19 mouse cellular contexts compared by ENCODE assay signal in genomic region chr11:5858723-5859122, GRCm38 (mm10). TPM values are rescaled to one million over a fixed set of nuclear protein-coding genes. Genes with fewer than 3 reads are reported as not detected.
A peak's percentile ranks its signal among the peaks of the same experiment; 100 is the strongest.
DNase-seq lines count a peak whose midpoint lies in the region; ATAC-seq and TF ChIP-seq lines count a peak whose summit lies in the region.
"Had no signal": no experiment of that assay in that cellular context is flagged by ENCODE, and none has a peak within 500 bp of the region (broad histone marks: within the 10 kb centered on the region; RNA-seq: fewer than 3 reads in every experiment).

No protein-coding gene starts in this region.

- H3K9me3 ChIP-seq in forebrain, postnatal 0 days (ENCODE audit: low read length): no peaks in the 10 kb centered on the region
- no peaks in the 10 kb centered on the region for H3K9me3 ChIP-seq in forebrain, embryonic 13.5 days (replicated peaks)
- H3K9me3 ChIP-seq in MEL (replicated peaks; ENCODE audit: insufficient read depth, low read length): no peaks in the 10 kb centered on the region
- H3K9me3 ChIP-seq: heart, embryonic 10.5 days; liver, embryonic 13.5 days had no signal

- TF ChIP-seq POLR2A in MEL (IDR thresholded peaks at IDR 0.05; ENCODE audit: control insufficient read depth in 1 of 2, insufficient read depth in 1 of 2, low read depth in 1 of 2, low read length in 2 of 2, poor library complexity in 1 of 2): no peak

- peak; percentile 13; the same call in 1 of the 2 replicates for TF ChIP-seq RAD21 in MEL (IDR thresholded peaks at IDR 0.05; ENCODE audit: low read depth, low read length)

- no peaks in the 10 kb centered on the region for H3K79me2 ChIP-seq in MEL (ENCODE audit: control insufficient read depth, insufficient read depth, low read length, poor library complexity)

- no peak overlapping the region for H3K4me3 ChIP-seq in forebrain, postnatal 0 days (ENCODE audit: low read depth, low read length)
- no peak overlapping the region for H3K4me3 ChIP-seq in forebrain, embryonic 13.5 days
- no peak overlapping the region for H3K4me3 ChIP-seq in left cerebral cortex, adult 2 months
- no peak overlapping the region for H3K4me3 ChIP-seq in MEL (ENCODE audit: control insufficient read depth in 1 of 2, insufficient read depth in 1 of 2, low read depth in 2 of 2, low read length in 2 of 2)
- H3K4me3 ChIP-seq: heart, embryonic 10.5 days; liver, embryonic 13.5 days had no signal

- TF ChIP-seq CTCF in forebrain, postnatal 0 days (IDR thresholded peaks at IDR 0.05; ENCODE audit: low read depth): peak; percentile 20
- peak; percentile 20 for TF ChIP-seq CTCF in left cerebral cortex, adult 2 months (IDR thresholded peaks at IDR 0.05)
- TF ChIP-seq CTCF in MEL (IDR thresholded peaks at IDR 0.05 in 2 of 3, conservative IDR thresholded peaks at IDR 0.05 in 1 of 3; ENCODE audit: control insufficient read depth in 1 of 3, insufficient read depth in 1 of 3, low read depth in 2 of 3, low read length in 3 of 3, poor library complexity in 1 of 3, severe bottlenecking in 1 of 3): peak; percentile 55 to 73 (median 60)

- no peak overlapping the region for H3K4me2 ChIP-seq in forebrain, postnatal 0 days (ENCODE audit: low read depth)
- H3K4me2 ChIP-seq in forebrain, embryonic 13.5 days: no peak overlapping the region
- H3K4me2 ChIP-seq: liver, embryonic 13.5 days had no signal

- intact Hi-C loops in left cerebral cortex, adult 2 months (cut with DNase I): no loop called here
- intact Hi-C loops in left cerebral cortex, postnatal 36 days (cut with DNase I): no loop called here
- intact Hi-C loops in gastrocnemius, postnatal 14 days (cut with DNase I; ENCODE audit: low total_unique reads): no loop called here

- peaks cover 12% of the 10 kb centered on the region for H3K27me3 ChIP-seq in forebrain, postnatal 0 days (ENCODE audit: insufficient read depth, low read length)
- H3K27me3 ChIP-seq in forebrain, embryonic 13.5 days: peaks cover 43% of the 10 kb centered on the region
- peaks cover 0 to 3% of the 10 kb centered on the region in 2 experiments; a peak in 2 of 4 replicates for H3K27me3 ChIP-seq in MEL (ENCODE audit: control insufficient read depth in 1 of 2, insufficient read depth in 2 of 2, low read length in 2 of 2)

- H3K27ac ChIP-seq in forebrain, postnatal 0 days (ENCODE audit: low read depth, low read length): no peak overlapping the region
- no peak overlapping the region for H3K27ac ChIP-seq in forebrain, embryonic 13.5 days
- H3K27ac ChIP-seq in left cerebral cortex, adult 2 months: no peak overlapping the region
- no peak overlapping the region for H3K27ac ChIP-seq in MEL (ENCODE audit: control insufficient read depth, low read depth, low read length)
- H3K27ac ChIP-seq: heart, embryonic 10.5 days; liver, embryonic 13.5 days had no signal

- TF ChIP-seq EP300 in MEL (IDR thresholded peaks at IDR 0.05; ENCODE audit: low read depth in 1 of 2, low read length in 2 of 2): no peak

- no peaks in the 10 kb centered on the region for H3K4me1 ChIP-seq in forebrain, postnatal 0 days (ENCODE audit: insufficient read depth)
- H3K4me1 ChIP-seq in forebrain, embryonic 13.5 days: peaks cover 16% of the 10 kb centered on the region
- H3K4me1 ChIP-seq in MEL (ENCODE audit: control insufficient read depth in 1 of 2, insufficient read depth in 2 of 2, low read length in 2 of 2): no peaks in the 10 kb centered on the region

- H3K36me3 ChIP-seq in forebrain, postnatal 0 days (ENCODE audit: insufficient read depth): no peaks in the 10 kb centered on the region
- no peaks in the 10 kb centered on the region for H3K36me3 ChIP-seq in forebrain, embryonic 13.5 days (ENCODE audit: poor library complexity, severe bottlenecking)
- H3K36me3 ChIP-seq in MEL (ENCODE audit: control insufficient read depth in 1 of 2, insufficient read depth in 2 of 2, low read length in 2 of 2): no peaks in the 10 kb centered on the region
- H3K36me3 ChIP-seq: liver, embryonic 13.5 days had no signal

- DNase-seq in forebrain, postnatal 0 days: no peak
- no peak for DNase-seq in left cerebral cortex, adult 2 months (ENCODE audit: extremely low spot score in 1 of 2, low spot score in 2 of 2)
- no peak for DNase-seq in left cerebral cortex, postnatal 36 days (ENCODE audit: low spot score in 2 of 2)
- DNase-seq in A20 (ENCODE audit: low read depth, low spot score) (peak; percentile 25), MEL (ENCODE audit: low read depth, low spot score) (peak; percentile 52)
- no peak for DNase-seq in adrenal gland, adult 18-20 months (ENCODE audit: low spot score in 2 of 2)
- no peak for DNase-seq in gastrocnemius, postnatal 14 days
- DNase-seq: adrenal gland, postnatal 14 days; kidney, adult 11 months; liver, embryonic 13.5 days had no signal

- no peak for ATAC-seq in forebrain, postnatal 0 days
- no peak for ATAC-seq in forebrain, embryonic 13.5 days
- ATAC-seq: forebrain, embryonic 14.5 days had no signal

- 81% methylated on average over 1 of the region's 1 CpGs for WGBS in forebrain, postnatal 0 days
- WGBS in forebrain, embryonic 13.5 days: 60% methylated on average over 1 of the region's 1 CpGs

- no peak overlapping the region for H3K9ac ChIP-seq in forebrain, postnatal 0 days
- H3K9ac ChIP-seq in forebrain, embryonic 13.5 days: no peak overlapping the region
- H3K9ac ChIP-seq in MEL (ENCODE audit: control insufficient read depth, low read depth, low read length, poor library complexity, severe bottlenecking): no peak overlapping the region
- H3K9ac ChIP-seq: liver, embryonic 13.5 days had no signal

TF ChIP-seq in MEL, 35 proteins besides CTCF, POLR2A, EP300 and RAD21:
- no peak for TF ChIP-seq CHD1 (IDR thresholded peaks at IDR 0.05; ENCODE audit: low read depth, low read length)
- TF ChIP-seq SMC3 (IDR thresholded peaks at IDR 0.05; ENCODE audit: low read depth, low read length): peak; percentile 41

RNA-seq across cellular contexts. Expression of gene Aebp1, which starts 3.0 kb away (rescaled TPM):
- 9.8 and 14.9 TPM in 2 replicates for total RNA-seq in forebrain, postnatal 0 days (2014; rRNA removed)
- polyA plus RNA-seq in forebrain, postnatal 0 days (2015; fragmentation: Nextera tagmentation; extraction: Ambion mirVana): 15.9 and 19.8 TPM in 2 replicates
- 5.5 and 6.0 TPM in 2 replicates for polyA plus RNA-seq in forebrain, embryonic 13.5 days (2015; fragmentation: Nextera tagmentation; extraction: Ambion mirVana)
- 10 to 100 TPM; 16.5 to 22.8 TPM for total RNA-seq in left cerebral cortex, adult 2 months (2021)
- total RNA-seq in left cerebral cortex, postnatal 36 days (2021): 10 to 100 TPM; 12.4 to 19.1 TPM
- not detected in 2 replicates for total RNA-seq in MEL (2012; rRNA removed)
- polyA plus RNA-seq in MEL (2012; ENCODE audit: insufficient read depth in 1 of 2, insufficient read length in 2 of 2, low read depth in 1 of 2, low replicate concordance in 2 of 2, missing spikeins in 1 of 2): under 1 TPM in 1 of 2 experiments, not detected in 1; 0.10 TPM
- 100 to 1,000 TPM; 245 to 387 TPM for total RNA-seq in adrenal gland, adult 18-20 months (2021)
- total RNA-seq in gastrocnemius, postnatal 14 days (2021): 10 to 100 TPM; 30.0 to 33.4 TPM
- total RNA-seq: common myeloid progenitor, adult 5-6 weeks; megakaryocyte progenitor cell, adult 5-6 weeks had no signal

RNA-seq across cellular contexts. Expression of gene Pold2, which starts 19.4 kb away (rescaled TPM):
- total RNA-seq in forebrain, postnatal 0 days (2014; rRNA removed): 20.4 and 29.0 TPM in 2 replicates
- 48.0 and 51.3 TPM in 2 replicates for polyA plus RNA-seq in forebrain, postnatal 0 days (2015; fragmentation: Nextera tagmentation; extraction: Ambion mirVana)
- polyA plus RNA-seq in forebrain, embryonic 13.5 days (2015; fragmentation: Nextera tagmentation; extraction: Ambion mirVana): 100 and 102 TPM in 2 replicates
- total RNA-seq in left cerebral cortex, adult 2 months (2021): 10 to 100 TPM; 18.7 to 20.7 TPM
- 10 to 100 TPM; 18.0 to 19.2 TPM for total RNA-seq in left cerebral cortex, postnatal 36 days (2021)
- 285 and 366 TPM in 2 replicates for total RNA-seq in MEL (2012; rRNA removed)
- 100 to 1,000 TPM in 1 of 2 experiments, not detected in 1; 261 TPM for polyA plus RNA-seq in MEL (2012; ENCODE audit: insufficient read depth in 1 of 2, insufficient read length in 2 of 2, low read depth in 1 of 2, low replicate concordance in 2 of 2, missing spikeins in 1 of 2)
- total RNA-seq in adrenal gland, adult 18-20 months (2021): 10 to 100 TPM; 34.1 to 44.6 TPM
- total RNA-seq in gastrocnemius, postnatal 14 days (2021): 10 to 100 TPM; 36.4 to 38.7 TPM

RNA-seq across cellular contexts. Expression of gene Polm, which starts 20.9 kb away (rescaled TPM):
- 7.5 and 9.7 TPM in 2 replicates for total RNA-seq in forebrain, postnatal 0 days (2014; rRNA removed)
- polyA plus RNA-seq in forebrain, postnatal 0 days (2015; fragmentation: Nextera tagmentation; extraction: Ambion mirVana): 4.6 and 6.0 TPM in 2 replicates
- 7.6 and 7.8 TPM in 2 replicates for polyA plus RNA-seq in forebrain, embryonic 13.5 days (2015; fragmentation: Nextera tagmentation; extraction: Ambion mirVana)
- 10 to 100 TPM in 1 of 2 experiments, 1 to 10 TPM in 1; 8.6 to 10.5 TPM for total RNA-seq in left cerebral cortex, adult 2 months (2021)
- total RNA-seq in left cerebral cortex, postnatal 36 days (2021): 10 to 100 TPM in 1 of 2 experiments, 1 to 10 TPM in 1; 8.9 to 13.7 TPM
- total RNA-seq in MEL (2012; rRNA removed): 5.4 TPM in 2 replicates
- 10 to 100 TPM in 1 of 2 experiments, not detected in 1; 18.3 TPM for polyA plus RNA-seq in MEL (2012; ENCODE audit: insufficient read depth in 1 of 2, insufficient read length in 2 of 2, low read depth in 1 of 2, low replicate concordance in 2 of 2, missing spikeins in 1 of 2)
- 1 to 10 TPM; 4.9 to 5.3 TPM for total RNA-seq in adrenal gland, adult 18-20 months (2021)
- 1 to 10 TPM; 2.1 to 3.3 TPM for total RNA-seq in gastrocnemius, postnatal 14 days (2021)

RNA-seq across cellular contexts. Expression of gene Myl7, which starts 39.9 kb away (rescaled TPM):
- not detected in 2 replicates for total RNA-seq in forebrain, postnatal 0 days (2014; rRNA removed)
- not detected in 2 replicates for polyA plus RNA-seq in forebrain, postnatal 0 days (2015; fragmentation: Nextera tagmentation; extraction: Ambion mirVana)
- polyA plus RNA-seq in forebrain, embryonic 13.5 days (2015; fragmentation: Nextera tagmentation; extraction: Ambion mirVana): 1.5 TPM in 1 of 2 replicates, not detected in the other
- total RNA-seq in left cerebral cortex, adult 2 months (2021): not detected
- not detected for total RNA-seq in left cerebral cortex, postnatal 36 days (2021)
- not detected in 2 replicates for total RNA-seq in MEL (2012; rRNA removed)
- polyA plus RNA-seq in MEL (2012; ENCODE audit: insufficient read depth in 1 of 2, insufficient read length in 2 of 2, low read depth in 1 of 2, low replicate concordance in 2 of 2, missing spikeins in 1 of 2): not detected
- total RNA-seq in adrenal gland, adult 18-20 months (2021): not detected
- not detected for total RNA-seq in gastrocnemius, postnatal 14 days (2021)
- total RNA-seq: adrenal gland, postnatal 14 days; common myeloid progenitor, adult 5-6 weeks; gastrocnemius, adult 18-20 months; hematopoietic stem cell, adult 5-6 weeks; layer of hippocampus, adult 18-20 months; megakaryocyte progenitor cell, adult 5-6 weeks had no signal
- polyA plus RNA-seq: forebrain, embryonic 14.5 days; neural tube, embryonic 14.5 days had no signal

RNA-seq across cellular contexts. Expression of gene Pgam2, which starts 55.2 kb away (rescaled TPM):
- total RNA-seq in forebrain, postnatal 0 days (2014; rRNA removed): 0.38 and 3.5 TPM in 2 replicates
- 3.3 and 3.5 TPM in 2 replicates for polyA plus RNA-seq in forebrain, postnatal 0 days (2015; fragmentation: Nextera tagmentation; extraction: Ambion mirVana)
- polyA plus RNA-seq in forebrain, embryonic 13.5 days (2015; fragmentation: Nextera tagmentation; extraction: Ambion mirVana): 1.2 and 3.1 TPM in 2 replicates
- total RNA-seq in left cerebral cortex, adult 2 months (2021): 1 to 10 TPM; 5.4 to 9.5 TPM
- 1 to 10 TPM; 6.0 to 6.6 TPM for total RNA-seq in left cerebral cortex, postnatal 36 days (2021)
- 0.33 and 0.58 TPM in 2 replicates for total RNA-seq in MEL (2012; rRNA removed)
- polyA plus RNA-seq in MEL (2012; ENCODE audit: insufficient read depth in 1 of 2, insufficient read length in 2 of 2, low read depth in 1 of 2, low replicate concordance in 2 of 2, missing spikeins in 1 of 2): 1 to 10 TPM in 1 of 2 experiments, not detected in 1; 1.8 TPM
- 1 to 10 TPM in 1 of 2 experiments, not detected in 1; 1.1 TPM for total RNA-seq in adrenal gland, adult 18-20 months (2021)
- total RNA-seq in gastrocnemius, postnatal 14 days (2021): 1,000 to 10,000 TPM; 3,325 to 3,362 TPM
- total RNA-seq: adrenal gland, postnatal 14 days; common myeloid progenitor, adult 5-6 weeks; hematopoietic stem cell, adult 5-6 weeks; megakaryocyte progenitor cell, adult 5-6 weeks had no signal

Comparison
In these comparisons a context has a peak if more than half of its experiments do, and no peak if none do; other contexts are left out.
1. DNase-seq: peak in A20 (single experiment) and MEL (single experiment); none in forebrain, postnatal 0 days (single experiment), left cerebral cortex, adult 2 months (0 of 2), left cerebral cortex, postnatal 36 days (0 of 2), adrenal gland, adult 18-20 months (0 of 2) and gastrocnemius, postnatal 14 days (single experiment).
2. RNA of gene Aebp1, which starts 3.0 kb away (total RNA-seq): 245 to 387 TPM in adrenal gland, adult 18-20 months, 30.0 to 33.4 TPM in gastrocnemius, postnatal 14 days, 16.5 to 22.8 TPM in left cerebral cortex, adult 2 months, 12.4 to 19.1 TPM in left cerebral cortex, postnatal 36 days and 9.8 to 14.9 TPM in forebrain, postnatal 0 days; not detected in MEL; every median in the first group is over 10 times any median in the second.
3. Peak in every context shown above with its lines, with median percentiles within 50 percentile points of each other: CTCF ChIP-seq.